Mouse (Mus musculus) left cerebral cortex, adult 2 months (tissue): ENCODE measurements around the gene Fbxo24. TPM values are rescaled to one million over a fixed set of nuclear protein-coding genes. Genes with fewer than 3 reads are reported as not detected.
A peak's percentile ranks its signal among the peaks of the same experiment; 100 is the strongest.

Experiments used
- DNase-seq, 2 experiments: peaks; one replicate each; pipeline ENCODE4 v3.0.0; 2021 to 2022; ENCODE audit warnings: low spot score in 2 of 2, mixed read lengths in 1 of 2; ENCODE audit errors: extremely low spot score in 1 of 2
- H3K27ac ChIP-seq: fragments of 200-600 bp; 2 replicates; pipeline ENCODE4 v1.8.1; 2022
- H3K4me3 ChIP-seq: fragments of 200-600 bp; 2 replicates; pipeline ENCODE4 v1.8.1; 2022
- CTCF ChIP-seq: fragments of 200-600 bp; IDR thresholded peaks from 2 replicates; pipeline ENCODE4 v1.8.1; 2022; ENCODE audit warnings: antibody characterized with exemption, mild to moderate bottlenecking, moderate library complexity
- intact Hi-C: fragments of 180-260 bp; cut with DNase I; formaldehyde crosslinking; loops from one replicate; pipeline ENCODE4 v1.15.1; 2025
- total RNA-seq, 2 experiments: library from RNA; stranded (reverse); gene quantifications; 2 replicates each; pipeline ENCODE4 v1.2.3; 2021

Gene Fbxo24
- total RNA-seq, 2 experiments from 2014 or later: 0.23 to 0.42 TPM

- intact Hi-C loops: loop anchor here (5.0 kb wide), 1 partner anchor 67 kb away; no protein-coding TSS in a partner anchor
These were observed 25.9 kb upstream of the Fbxo24 start for GRCm38 (mm10) chr5:137654746-137655145.

GRCm38 (mm10) chr5:137653366-137653765 lies 24.6 kb upstream of the Fbxo24 start:
- no peak for TF ChIP-seq CTCF
- Histone ChIP-seq H3K27ac (no peak overlapping the region), H3K4me3 (no peak overlapping the region)
- DNase-seq: no peak
- intact Hi-C loops: loop anchor here (5.0 kb wide), 1 partner anchor 66 kb away; no protein-coding TSS in a partner anchor

More at GRCm38 (mm10) chr5:137654746-137655145, 25.9 kb upstream of the Fbxo24 start:
- TF ChIP-seq CTCF: peak; percentile 15; the same call in 1 of the 2 replicates
- H3K27ac ChIP-seq: no peak overlapping the region
- H3K4me3 ChIP-seq: no peak overlapping the region
- no peak for DNase-seq

- TF ChIP-seq CTCF: peak; percentile 85
- peak overlapping the region; percentile 57 for H3K27ac ChIP-seq
- no peak overlapping the region for H3K4me3 ChIP-seq
- DNase-seq: peak in 1 of 2 experiments; percentile 61
- intact Hi-C loops: loop anchor here (5.0 kb wide), 1 partner anchor 65 kb away; no protein-coding TSS in a partner anchor
These were observed 23.7 kb upstream of the Fbxo24 start for GRCm38 (mm10) chr5:137652474-137652873.

- Histone ChIP-seq H3K27ac (no peak overlapping the region), H3K4me3 (no peak overlapping the region)
- TF ChIP-seq CTCF: no peak
- DNase-seq: no peak
- intact Hi-C loops: loop anchor here (5.0 kb wide), 1 partner anchor 63 kb away; no protein-coding TSS in a partner anchor
These were observed 21.1 kb upstream of the Fbxo24 start for GRCm38 (mm10) chr5:137649669-137650571.

GRCm38 (mm10) chr5:137649251-137649650 lies 20.4 kb upstream of the Fbxo24 start:
- no peak for DNase-seq
- Histone ChIP-seq H3K4me3 (no peak overlapping the region), H3K27ac (no peak overlapping the region)
- intact Hi-C loops: no loop called here
- TF ChIP-seq CTCF: no peak

GRCm38 (mm10) chr5:137647827-137648601 lies 19.2 kb upstream of the Fbxo24 start:
- Histone ChIP-seq H3K4me3 (no peak overlapping the region), H3K27ac (no peak overlapping the region)
- no peak for TF ChIP-seq CTCF
- no peak for DNase-seq
- intact Hi-C loops: no loop called here

GRCm38 (mm10) chr5:137645652-137646091 lies 16.9 kb upstream of the Fbxo24 start, which contains the start of gene Irs3:
Gene Irs3 (minus strand): TSS chr5:137645714.
- no peak for TF ChIP-seq CTCF
- peak within 1 kb of the TSS; percentile 32 for H3K4me3 ChIP-seq
- DNase-seq: no peak
- H3K27ac ChIP-seq: no peak within 1 kb of the TSS
- intact Hi-C loops: no loop called here

- TF ChIP-seq CTCF: no peak
- no peak for DNase-seq
- intact Hi-C loops: no loop called here
- Histone ChIP-seq H3K27ac (no peak overlapping the region), H3K4me3 (peak overlapping the region; percentile 32)
These were observed 16.4 kb upstream of the Fbxo24 start for GRCm38 (mm10) chr5:137645091-137645651.

GRCm38 (mm10) chr5:137644484-137644883 lies 15.7 kb upstream of the Fbxo24 start:
- intact Hi-C loops: no loop called here

GRCm38 (mm10) chr5:137642886-137643285 lies 14.1 kb upstream of the Fbxo24 start:
- Histone ChIP-seq H3K4me3 (no peak overlapping the region), H3K27ac (no peak overlapping the region)
- no peak for DNase-seq
- intact Hi-C loops: no loop called here
- no peak for TF ChIP-seq CTCF

More at GRCm38 (mm10) chr5:137644484-137644883, 15.7 kb upstream of the Fbxo24 start:
- no peak for TF ChIP-seq CTCF
- H3K27ac ChIP-seq: no peak overlapping the region
- H3K4me3 ChIP-seq: no peak overlapping the region
- DNase-seq: no peak

GRCm38 (mm10) chr5:137641054-137641453 lies 12.3 kb upstream of the Fbxo24 start, which contains the start of gene Sap25:
Gene Sap25 (plus strand): TSS chr5:137641334.
- intact Hi-C loops: no loop called here
- no peak within 1 kb of the TSS for H3K4me3 ChIP-seq
- peak; percentile 41 for TF ChIP-seq CTCF
- no peak for DNase-seq
- H3K27ac ChIP-seq: no peak within 1 kb of the TSS
